Mouse (Mus musculus) kidney, postnatal 4 days (tissue): Measurements from ENCODE around the gene Tspan9.

Experiments
- DNase-seq, 2 experiments: peaks; one replicate each; pipeline ENCODE4 v3.0.0; 2021; ENCODE audit warnings: mixed read lengths in 2 of 2

Gene Tspan9

DNA sequence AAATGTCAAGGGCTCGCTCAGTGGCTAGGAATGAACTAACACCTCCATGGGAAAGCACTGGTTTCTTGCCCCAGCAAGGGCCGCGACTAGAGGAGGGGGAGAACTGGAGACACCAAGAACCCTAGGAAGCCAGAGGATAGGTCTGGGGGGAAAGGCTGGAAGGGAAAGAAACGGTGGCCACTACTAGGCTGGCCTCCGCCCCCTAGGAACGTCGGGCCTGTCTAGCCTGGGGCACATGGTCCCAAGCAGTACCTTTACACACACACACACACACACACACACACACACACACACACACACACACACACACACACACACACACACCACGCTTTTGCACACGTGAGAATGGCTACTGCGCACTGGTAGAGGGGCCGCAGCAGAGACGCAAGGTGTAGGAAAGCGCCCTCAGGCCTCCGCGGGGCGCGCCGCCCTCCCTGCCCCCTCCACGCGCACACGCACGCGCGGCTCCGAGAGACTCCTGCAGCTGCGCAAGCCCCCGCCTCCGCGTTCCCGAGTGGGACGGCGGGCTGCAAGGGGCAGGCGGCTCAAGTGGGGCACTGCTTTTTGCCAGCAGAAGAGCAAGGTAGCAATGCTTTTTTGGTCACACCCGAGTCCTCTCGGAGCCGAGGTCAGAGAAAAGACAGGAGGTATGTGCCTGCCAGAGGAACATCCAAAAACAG lies 108.0 kb downstream of the Tspan9 start:
- peak; percentile 48 to 65 for DNase-seq

GRCm38 (mm10) chr6:128034317-128035249 lies 108.8 kb downstream of the Tspan9 start:
- DNase-seq: peak; percentile 80 to 87

DNA sequence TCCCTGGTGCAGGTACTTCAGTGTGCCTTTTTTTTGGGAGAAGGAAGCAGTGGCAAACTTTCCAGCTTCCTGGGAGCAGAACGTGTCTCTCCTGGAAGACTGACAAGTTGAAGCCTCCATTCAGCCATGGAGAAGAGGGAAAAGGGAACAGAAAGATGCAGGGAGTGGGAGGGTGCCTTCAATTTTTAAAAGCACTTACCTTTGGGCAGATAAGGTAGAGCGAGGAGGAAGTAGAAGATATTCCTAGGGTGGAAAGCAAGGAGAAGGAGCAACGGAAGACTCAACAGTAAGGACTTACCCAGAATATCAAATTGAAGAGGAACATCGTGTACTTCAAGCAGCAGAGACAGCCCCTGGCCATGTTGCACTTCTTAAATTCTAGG lies 109.5 kb downstream of the Tspan9 start:
- no peak for DNase-seq

GRCm38 (mm10) chr6:128033172-128033867 lies 110.1 kb downstream of the Tspan9 start:
- DNase-seq: peak in 1 of 2 experiments; percentile 35

DNA sequence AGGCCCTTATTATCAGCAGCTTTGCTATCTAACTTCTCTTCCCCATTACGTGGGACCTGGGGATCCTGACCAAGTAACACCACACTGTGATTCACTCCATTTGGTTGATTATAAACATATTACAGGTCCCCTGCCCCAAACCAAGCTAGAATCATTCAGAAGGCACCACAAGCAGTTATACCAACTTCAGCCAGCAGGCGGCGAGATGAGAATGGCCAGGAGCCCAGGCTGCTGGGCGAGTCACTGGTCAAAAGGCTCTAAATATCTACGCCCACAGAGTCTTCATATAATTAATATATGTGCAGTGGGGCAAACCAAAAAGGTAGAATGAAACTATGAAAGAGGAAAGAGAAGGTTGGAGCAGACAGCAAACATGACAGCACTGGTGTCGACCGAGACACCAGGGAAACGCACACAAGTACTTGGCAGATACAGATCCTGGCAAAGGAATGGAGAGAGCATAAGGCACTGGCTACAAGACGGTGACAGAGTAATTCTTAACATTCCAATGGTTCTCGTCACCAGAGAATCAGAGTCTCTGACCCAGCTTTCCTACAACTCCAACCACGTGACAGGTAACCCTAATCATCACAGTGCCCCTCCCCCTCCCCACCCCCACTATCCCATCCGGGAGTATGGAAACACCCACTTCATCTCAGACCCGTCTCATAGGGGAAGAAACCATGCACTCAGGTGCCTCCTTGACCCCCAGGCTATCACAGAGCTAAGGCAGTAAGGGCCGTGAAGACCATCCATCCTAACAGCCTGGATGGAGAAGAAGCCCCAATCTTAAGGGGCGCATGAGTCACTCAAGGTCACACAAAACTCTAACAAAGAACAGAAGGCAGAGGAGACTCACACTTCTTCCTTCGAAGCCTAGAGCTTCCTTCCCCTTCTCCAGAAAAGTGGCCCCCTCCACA lies 110.9 kb downstream of the Tspan9 start:
- DNase-seq: peak; percentile 92 to 94

DNA sequence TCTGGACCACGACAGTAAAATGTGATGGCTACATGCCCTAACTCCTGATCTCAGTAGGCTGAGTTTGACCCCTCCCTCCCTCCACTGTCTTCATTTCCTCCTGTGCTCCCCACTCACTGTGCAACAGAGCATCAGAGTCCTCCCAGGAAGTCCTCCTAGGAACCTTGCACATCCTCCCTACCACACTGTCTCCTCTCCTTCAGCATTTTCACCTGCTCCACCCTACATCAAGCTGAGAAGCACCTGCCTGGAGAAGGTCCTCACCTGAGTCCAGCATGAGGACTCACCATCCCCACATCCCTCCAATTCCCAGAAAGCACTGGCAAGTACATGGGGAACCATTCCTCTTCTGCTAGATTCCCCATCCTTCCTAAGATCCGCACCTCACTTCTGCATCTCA lies 111.8 kb downstream of the Tspan9 start:
- DNase-seq: no peak

GRCm38 (mm10) chr6:128031096-128031495 lies 112.3 kb downstream of the Tspan9 start:
- DNase-seq: no peak

- DNase-seq: no peak
These were observed 112.9 kb downstream of the Tspan9 start for GRCm38 (mm10) chr6:128030475-128030874.

GRCm38 (mm10) chr6:128029517-128030348 lies 113.7 kb downstream of the Tspan9 start:
- no peak for DNase-seq

DNA sequence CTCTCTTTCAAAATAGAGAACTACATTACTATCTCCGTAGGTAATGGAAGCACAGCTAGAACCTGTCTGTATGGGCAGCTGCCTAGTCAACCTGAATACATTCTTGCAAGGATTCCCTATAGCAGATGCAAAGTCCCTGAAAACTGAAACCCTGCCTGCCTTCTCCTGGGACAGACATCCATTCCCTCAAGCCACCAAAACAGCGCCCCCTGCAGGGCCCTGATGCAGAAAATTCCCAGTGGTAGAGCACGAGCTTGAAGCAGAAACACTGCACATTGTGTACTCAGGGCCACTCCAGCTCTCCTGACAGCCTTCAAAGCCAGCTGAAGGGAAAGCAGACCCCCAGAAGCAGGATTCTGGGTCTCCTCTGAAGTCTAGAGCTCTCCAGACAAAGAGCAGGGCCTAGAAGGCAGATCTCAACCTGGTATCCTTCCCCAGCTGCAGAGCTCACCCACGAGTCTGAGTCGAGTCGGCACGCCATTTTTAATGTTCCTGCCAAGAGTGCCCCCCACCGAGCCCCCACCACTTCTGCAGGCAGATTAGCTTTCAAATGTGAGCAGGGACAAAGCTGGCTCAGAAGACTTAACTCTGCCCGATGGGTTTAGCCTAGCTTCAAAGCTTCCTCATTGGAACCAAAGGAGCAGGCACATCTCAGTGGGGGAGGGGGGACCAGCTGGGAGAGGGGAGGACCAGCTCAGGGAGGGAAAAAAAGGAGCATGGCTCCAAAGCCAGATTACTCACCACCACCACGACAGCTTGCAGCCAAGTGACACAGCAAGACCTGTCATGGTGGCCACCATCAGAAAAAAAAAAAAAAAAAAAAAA lies 115.1 kb downstream of the Tspan9 start:
- DNase-seq: peak; percentile 73 to 81

GRCm38 (mm10) chr6:128025997-128026396 lies 117.4 kb downstream of the Tspan9 start:
- DNase-seq: no peak

GRCm38 (mm10) chr6:128025581-128025980 lies 117.8 kb downstream of the Tspan9 start:
- DNase-seq: no peak

- DNase-seq: peak in 1 of 2 experiments; percentile 29
These were observed 121.2 kb downstream of the Tspan9 start for GRCm38 (mm10) chr6:128022207-128022606.

DNA sequence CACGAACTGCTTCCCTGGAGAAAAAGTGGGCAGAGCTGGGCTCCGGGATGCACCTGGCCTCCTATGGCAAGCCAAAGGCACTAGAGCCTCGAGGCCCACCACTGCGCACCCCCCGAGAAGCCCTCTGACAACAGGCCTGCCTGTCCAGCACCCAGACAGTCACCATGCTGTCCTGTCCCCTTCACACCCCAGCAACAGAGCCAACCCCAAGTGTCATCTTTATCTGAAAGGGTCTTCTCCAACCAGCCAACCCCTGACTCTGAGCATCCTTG lies 121.5 kb downstream of the Tspan9 start:
- DNase-seq: no peak

DNA sequence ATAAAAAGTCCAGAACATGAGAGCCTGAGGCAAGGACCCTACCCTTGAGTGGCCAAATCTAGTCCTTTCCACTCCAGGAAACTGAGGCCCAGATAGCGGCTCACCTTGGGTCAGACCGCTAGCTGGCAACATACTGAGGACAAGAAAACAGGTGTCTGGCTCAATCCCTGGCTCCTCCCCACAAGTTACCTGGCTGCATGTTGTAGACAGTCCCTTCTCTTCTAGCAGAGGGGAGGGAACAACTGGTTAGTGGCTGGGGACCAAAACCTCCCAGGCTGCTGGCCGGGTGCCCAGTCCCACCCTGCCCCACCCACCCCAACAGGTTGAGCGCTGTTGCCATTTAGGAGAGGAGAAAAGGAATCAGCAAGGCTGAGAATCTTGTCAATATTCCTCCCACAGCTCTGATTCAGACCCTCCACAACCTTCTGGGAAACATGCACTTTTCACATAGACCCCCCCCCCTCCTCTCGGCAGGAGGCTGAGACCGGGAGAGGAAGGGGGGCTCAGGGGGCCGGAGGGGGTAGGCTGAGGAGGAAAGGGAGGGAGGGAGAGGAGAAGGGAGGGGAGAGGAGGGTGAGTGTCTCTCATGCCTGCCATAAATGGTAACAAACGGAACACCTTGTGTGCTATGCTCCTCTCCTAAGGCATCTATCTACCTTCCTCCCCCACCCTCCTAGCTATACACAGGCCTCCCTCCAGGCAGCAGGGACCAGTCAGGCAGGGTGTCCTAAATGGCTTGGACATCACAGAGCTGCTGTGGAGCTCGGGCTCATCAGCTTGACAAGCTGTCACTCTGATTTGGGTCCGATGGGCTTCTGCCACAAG lies 122.1 kb downstream of the Tspan9 start:
- no peak for DNase-seq

GRCm38 (mm10) chr6:128020521-128021057 lies 122.8 kb downstream of the Tspan9 start:
- peak; percentile 40 to 41 for DNase-seq

GRCm38 (mm10) chr6:128020053-128020452 lies 123.3 kb downstream of the Tspan9 start:
- no peak for DNase-seq

DNA sequence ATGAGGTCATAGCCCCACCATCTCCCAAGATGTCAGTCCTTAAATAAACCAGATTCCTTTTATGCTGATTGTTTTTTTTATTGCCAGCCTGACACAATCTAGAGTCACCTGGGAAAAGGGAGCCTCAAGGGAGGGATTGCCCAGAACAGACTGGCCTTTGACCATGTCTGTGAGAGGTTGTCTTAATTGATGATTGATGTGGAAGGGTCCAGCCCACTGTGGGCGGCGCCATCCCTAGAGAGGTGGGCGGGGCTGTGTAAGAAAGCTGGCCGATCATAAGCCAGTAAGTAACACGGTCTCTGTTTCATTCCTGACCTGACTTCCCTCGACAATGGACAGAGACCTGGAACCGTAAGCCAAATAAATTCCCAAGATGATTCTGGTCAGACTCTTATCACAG lies 124.3 kb downstream of the Tspan9 start:
- DNase-seq: peak in 1 of 2 experiments; percentile 41

GRCm38 (mm10) chr6:128015304-128015703 lies 128.1 kb downstream of the Tspan9 start:
- no peak for DNase-seq
